Mouse (Mus musculus): ENCODE data around the gene Ndufaf4. TPM values are rescaled to one million over a fixed set of nuclear protein-coding genes. Genes with fewer than 3 reads are reported as not detected.

Gene Ndufaf4
- polyA plus RNA-seq, 1 experiment from 2014 or later: 51.9 TPM

GRCm38 (mm10) chr4:24942728-24943424 is 45.0 kb downstream of the Ndufaf4 start:
- H3K36me3 ChIP-seq (ENCODE audit: control insufficient read depth, insufficient read depth, low read length): no peaks in the 10 kb centered on the region

More at GRCm38 (mm10) chr4:24942728-24943424, 45.0 kb downstream of the Ndufaf4 start:
- WGBS: 43% methylated on average over 6 of the region's 6 CpGs
- no peak overlapping the region for H3K4me2 ChIP-seq (ENCODE audit: low read depth, low read length)
- no peaks in the 10 kb centered on the region for H3K27me3 ChIP-seq (replicated peaks; ENCODE audit: control insufficient read depth, insufficient read depth, low read length)
- ATAC-seq (ENCODE audit: low read depth) (0 out of 2 replicates have a peak, but pooled peaks have one; percentile 26), DNase-seq (ENCODE audit: low spot score) (peak; percentile 26)
- H3K4me3 ChIP-seq (ENCODE audit: low read depth, low read length): no peak overlapping the region
- no peaks in the 10 kb centered on the region for H3K4me1 ChIP-seq (ENCODE audit: control insufficient read depth, insufficient read depth, low read length)
- no peaks in the 10 kb centered on the region for H3K9me3 ChIP-seq (ENCODE audit: control insufficient read depth, low read length)
- no peak overlapping the region for H3K9ac ChIP-seq (ENCODE audit: low read depth, low read length)
- no peak overlapping the region for H3K27ac ChIP-seq (replicated peaks; ENCODE audit: low read depth, low read length)

Other genes starting within 250 kb of the Ndufaf4 start
- 2.8 TPM in 2 replicates for gene Klhl32, start 47.0 kb upstream of the Ndufaf4 start, polyA plus RNA-seq (2014; fragmentation: Nextera tagmentation; extraction: Ambion mirVana)
- gene Gpr63, start 68.3 kb downstream of the Ndufaf4 start, polyA plus RNA-seq (2014; fragmentation: Nextera tagmentation; extraction: Ambion mirVana): 2.0 and 2.8 TPM in 2 replicates